Mouse (Mus musculus) embryo, embryonic 10.5 days (tissue): Measurements from ENCODE around the gene Myo5c.

Experiments used
- DNase-seq: peaks from one replicate; pipeline ENCODE4 v3.0.0-alpha.2; 2015; ENCODE audit warnings: low spot score

Gene Myo5c

DNA sequence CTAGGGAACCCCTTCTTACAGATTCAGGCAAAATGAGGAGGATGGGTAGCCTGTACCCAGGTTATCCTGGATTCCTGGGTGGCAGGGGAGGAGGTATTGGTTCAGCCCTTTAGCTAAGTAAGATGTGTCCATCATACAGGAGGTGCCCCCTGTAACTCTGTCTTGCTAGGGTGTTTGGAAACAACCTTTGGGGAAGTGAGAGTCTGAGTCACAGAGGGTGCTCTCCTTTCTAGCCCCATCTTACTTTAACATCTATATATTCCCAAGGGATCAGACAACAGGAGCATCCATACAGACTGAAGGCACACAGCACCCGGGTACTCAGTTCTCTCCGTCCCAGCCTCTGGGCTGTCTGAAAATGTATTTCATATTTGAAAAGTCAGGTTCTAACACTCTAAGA lies 50.4 kb downstream of the Myo5c start:
- DNase-seq = no peak

DNA sequence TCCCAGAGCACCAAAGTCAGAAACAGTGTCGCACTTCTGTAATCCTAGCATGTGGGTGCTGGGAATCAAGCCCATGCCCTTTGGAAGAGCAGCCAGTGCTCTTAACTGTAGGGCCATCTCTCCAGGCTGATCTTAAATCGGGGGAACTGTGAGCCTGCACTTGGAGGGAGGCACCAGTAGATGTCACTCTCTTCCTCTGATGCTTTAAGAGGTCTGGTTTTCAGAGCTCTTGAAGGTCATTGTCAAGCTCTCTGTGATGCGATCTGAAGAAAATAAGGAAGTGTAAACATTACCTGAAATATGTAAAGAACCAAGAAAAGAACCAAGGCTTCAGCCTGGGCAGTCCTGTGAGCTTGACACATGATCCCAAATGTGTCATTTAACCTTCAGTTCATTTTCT lies 51.0 kb downstream of the Myo5c start:
- peak; percentile 83 for DNase-seq

DNA sequence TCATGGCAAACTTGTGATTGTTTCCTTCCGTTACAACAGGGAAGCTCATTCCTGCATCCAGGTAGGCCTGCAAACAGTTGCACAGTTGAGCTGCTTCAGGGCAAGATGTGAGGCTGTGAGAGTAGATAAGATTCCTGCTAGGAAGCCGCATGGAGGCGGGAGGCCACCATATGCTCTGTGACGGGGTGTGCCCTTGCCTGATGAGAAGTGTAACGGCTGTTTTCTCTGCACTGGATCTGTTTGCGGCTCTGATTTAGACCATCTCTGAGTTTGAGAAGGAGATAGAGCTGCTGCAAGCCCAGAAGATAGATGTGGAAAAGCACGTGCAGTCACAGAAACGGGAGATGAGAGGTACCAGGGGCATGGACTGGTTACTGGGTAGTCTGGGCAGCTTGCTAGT lies 51.8 kb downstream of the Myo5c start:
- no peak for DNase-seq

DNA sequence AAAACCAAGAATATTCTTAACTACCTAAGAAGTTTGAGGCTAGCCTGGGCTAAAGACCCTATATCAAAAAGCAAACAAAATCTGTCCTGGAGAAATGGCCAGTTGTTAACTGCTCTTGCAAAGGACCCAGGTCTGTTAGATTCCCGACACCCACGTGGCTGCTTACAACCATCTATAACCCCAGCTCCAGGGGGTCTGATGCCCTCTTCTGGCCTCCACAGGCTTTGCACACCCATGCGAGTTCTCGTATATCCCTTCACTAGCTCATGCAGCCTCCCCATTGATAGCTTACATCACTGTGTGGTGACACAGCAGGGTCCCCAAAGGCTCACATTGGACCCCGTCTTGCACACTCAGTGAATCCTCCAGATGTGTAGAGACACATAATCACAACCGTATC lies 53.5 kb downstream of the Myo5c start:
- no peak for DNase-seq

DNA sequence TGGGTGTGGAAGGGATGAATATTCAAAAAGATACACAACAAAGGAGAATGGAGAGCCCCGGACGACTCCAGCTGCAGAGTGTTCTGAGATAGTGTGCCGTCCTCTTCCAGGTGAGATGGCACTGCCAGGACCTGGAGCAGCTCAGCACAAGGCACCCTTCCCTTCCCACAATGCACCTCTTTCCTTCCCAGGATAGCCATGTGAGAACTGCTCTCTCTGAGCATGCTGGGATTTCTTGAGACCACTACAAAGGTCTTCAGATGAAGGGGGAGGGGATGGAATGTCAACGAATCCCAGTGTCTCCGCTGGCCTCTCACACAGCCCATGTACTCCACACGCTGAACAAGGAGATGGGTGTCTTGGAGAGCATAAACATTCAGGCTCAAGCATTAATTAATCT lies 55.8 kb downstream of the Myo5c start:
- DNase-seq = no peak

DNA sequence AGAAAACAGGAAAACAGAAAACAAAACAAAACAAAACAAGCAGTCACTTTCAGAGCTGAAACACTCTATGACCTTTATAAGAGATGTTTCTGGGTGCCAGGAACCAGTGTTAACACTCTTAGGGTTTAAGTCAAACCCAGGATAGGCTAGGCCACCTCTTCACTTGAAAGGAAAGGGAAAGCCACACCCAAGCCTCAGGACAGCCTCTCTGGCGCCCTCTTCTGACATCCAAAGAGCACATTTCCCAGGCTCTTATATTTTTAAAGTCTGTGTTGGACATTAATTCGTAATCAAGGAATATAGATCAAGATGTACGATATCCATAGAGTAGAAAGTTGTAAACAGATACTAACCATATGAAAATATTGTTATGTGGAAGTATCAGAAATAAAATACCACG lies 57.7 kb downstream of the Myo5c start:
- peak; percentile 39 for DNase-seq

DNA sequence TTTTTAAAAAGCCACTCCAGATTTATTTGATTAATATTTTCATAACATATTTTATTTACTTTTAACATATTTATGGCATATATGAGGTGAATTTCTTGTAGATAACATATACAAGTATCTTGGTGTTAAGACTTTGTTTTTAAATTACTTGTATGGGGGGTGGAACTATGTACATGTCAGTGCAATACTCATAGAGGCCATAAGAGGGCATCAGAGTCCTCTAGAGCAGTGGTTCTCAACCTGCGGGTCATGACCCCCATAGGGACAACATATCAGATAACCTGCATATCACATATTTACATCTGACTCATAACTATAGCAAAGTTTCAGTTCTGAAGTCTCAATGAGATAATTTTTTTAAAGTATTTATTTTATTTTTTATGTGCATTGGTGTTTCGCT lies 67.5 kb downstream of the Myo5c start:
- no peak for DNase-seq

DNA sequence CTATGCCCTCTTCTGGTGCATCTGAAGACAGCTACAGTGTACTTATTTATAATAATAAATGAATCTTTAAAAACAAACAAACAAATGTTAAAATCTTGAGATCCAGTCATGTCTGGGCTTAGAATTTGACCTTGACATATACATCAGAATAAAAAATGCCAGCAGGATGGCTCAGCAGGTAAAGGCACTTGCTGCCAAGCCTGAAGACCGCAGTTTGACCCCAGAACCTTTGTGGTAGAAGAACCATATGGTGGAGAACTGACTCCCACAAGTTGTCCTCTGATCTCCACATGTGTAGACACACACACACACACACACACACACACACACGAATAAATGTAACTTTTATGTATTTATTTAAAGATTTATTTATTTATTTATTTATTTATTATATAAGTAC lies 71.2 kb downstream of the Myo5c start:
- no peak for DNase-seq

DNA sequence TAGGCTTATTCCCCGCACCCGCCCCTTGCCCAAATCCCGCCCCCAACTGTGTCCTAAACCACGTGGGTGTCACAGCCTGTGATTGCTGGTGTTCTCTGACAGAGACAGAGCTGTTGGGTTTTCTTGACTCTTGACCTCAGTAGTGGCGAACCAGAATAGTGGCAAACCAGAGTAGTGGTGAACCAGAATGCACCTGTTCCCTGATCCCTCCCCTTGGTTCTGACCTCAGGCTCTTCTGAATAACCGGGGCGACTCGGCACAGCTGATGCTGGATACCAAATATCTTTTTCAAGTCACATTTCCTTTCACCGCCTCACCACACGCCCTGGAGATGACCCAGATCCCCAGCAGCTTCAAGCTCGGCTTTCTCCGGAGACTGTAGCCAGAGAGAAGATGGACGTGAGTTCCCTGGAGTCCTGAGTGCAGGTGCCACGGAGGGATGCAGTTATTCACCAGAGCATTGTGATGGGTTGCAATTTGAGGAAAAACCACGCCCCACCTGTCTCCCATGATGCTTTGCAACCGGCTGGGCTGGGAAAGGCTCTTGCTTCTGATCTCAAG lies 72.0 kb downstream of the Myo5c start:
- DNase-seq = peak; percentile 26

DNA sequence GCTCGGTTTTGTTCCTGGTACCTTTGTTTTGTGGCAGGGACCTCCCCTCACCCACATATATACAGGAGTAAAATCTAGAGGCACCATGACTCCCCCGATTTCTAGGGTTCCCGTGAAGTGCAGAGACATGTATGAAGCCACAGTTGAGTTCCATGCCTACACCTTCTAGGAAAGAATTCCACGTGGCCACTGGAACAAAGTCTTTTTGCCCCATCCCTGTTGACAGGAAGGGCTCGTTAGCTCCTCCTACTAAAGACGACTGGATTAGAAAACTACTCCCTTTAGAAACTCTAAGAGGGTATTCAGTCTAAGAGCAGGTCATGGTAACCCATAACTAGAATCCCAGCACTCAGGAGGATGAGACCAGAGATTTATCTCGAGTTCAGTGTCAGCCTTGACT lies 72.5 kb downstream of the Myo5c start:
- no peak for DNase-seq

DNA sequence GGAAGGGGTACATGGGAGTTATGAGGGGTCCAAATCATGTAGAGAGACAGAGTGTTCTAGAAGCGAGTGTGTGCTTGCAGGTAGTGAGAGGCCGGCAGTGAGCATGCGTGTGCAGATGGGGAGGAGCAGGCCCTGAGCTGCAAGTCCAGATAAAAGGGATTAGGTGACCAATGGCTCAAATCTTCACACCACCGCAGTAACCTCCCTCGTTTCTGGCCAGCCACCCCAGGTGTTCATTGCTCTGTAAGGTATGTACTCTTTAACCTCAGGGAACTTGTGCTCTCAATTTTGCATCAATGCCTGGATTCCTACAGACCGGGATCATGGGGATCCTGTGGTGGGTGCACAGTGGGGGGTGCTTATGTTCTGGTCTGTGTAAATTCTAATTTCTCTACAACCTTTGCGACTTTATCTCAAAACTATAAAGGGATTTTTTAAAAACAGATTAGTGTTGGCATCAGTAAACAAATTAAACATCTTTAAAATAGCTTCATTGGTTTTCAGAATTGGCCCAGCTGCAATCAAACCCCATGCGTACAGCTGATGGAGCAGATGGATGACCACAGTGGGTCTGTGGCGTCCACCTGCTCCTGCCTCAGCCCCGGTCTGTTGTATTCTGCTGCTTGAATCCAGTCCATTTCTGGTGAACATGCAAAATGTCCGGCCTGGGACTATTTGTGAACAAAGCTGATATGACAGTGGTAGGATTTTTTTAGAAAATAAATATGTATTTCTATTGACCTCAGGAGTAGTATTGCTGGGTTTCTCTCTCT lies 74.5 kb downstream of the Myo5c start, which contains the start of gene Gnb5:
Gene Gnb5 (plus strand): TSS at position 163 of the 773 bp plus-strand sequence.
- no peak for DNase-seq

DNA sequence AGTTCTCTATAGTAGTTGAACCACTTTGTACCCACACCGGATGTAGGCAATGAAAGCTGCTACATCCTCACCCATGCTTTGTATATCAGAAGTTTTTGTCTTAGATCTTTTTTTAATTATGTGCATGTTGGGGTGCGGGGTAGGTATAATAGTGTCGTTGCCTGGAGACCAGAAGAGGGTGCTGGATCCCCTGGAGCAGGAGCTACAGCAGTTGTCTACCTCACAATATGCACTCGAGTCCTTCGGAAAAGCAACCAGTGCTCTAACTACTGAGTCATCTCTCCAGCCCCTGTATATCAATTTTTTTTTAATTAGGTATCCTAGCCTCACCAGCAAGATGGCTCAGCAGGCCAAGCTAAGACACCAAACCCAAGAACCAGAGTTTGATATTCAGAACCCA lies 75.2 kb downstream of the Myo5c start:
- DNase-seq = no peak

DNA sequence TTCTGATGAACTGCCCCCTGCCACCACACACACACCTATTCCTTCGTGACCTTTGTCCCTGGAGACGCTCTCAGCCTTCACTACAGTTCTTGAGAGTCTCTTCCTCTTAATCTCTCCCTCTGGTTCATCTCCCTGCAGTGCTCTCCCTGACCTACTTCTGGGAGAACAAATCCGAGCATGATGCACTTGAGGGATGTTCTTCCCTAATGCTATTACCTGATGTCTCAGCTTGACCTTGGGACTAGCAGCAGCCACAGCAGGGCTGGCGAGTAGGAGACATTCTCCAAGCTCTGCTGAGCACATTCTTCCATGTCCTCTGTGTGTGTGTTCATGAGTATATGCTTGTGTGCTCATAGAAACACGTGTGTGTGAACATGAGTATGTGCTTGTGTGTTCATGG lies 76.8 kb downstream of the Myo5c start:
- DNase-seq = no peak

DNA sequence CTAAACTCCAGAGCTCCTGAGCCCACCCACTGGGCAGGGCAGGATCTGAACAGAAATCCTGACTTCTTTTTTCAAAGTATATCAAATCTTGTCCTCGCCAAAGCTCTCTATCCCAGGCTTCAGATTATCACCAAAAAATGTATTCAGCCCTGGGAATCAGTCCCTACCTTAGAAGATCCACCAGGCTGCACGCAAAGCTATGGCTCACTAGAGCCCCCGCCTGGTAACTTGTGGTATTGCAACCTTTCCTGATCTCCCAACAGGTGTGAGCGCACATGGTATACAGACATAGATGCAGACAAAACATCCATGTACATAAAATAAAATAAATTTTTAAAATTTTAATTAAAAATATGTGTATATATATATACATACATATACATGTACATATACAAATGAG lies 80.2 kb downstream of the Myo5c start:
- DNase-seq = peak; percentile 91

DNA sequence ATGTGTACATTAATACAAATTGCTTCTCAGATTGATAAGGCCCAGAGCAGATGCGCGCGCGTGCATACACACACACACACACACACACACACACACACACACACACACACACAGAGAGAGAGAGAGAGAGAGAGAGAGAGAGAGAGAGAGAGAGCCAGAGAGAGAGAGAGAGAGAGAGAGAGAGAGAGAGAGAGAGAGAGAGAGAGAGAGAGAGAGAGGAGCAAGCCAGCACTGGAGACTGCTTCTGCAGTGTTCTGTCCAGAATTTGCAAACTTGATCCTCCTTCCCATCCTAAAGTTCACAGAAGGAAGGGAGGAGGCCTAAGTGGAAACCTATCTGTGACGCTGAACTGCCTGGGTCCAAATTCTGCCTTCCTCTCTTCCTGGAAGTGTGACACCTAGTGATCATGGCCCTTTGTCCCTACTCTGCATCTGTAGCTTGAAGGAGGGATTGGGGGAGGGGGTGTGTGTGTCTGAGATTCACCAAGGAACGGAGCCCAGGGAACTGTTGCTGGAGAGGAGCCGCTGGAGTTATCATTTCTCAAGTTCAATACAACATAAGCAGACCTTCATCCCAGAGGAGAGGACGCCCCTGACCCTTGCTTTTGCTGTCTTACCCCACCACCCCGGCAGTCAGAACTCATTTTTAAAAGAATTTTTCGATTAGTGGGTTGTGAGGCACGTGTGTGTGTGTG lies 81.5 kb downstream of the Myo5c start:
- peak; percentile 60 for DNase-seq

DNA sequence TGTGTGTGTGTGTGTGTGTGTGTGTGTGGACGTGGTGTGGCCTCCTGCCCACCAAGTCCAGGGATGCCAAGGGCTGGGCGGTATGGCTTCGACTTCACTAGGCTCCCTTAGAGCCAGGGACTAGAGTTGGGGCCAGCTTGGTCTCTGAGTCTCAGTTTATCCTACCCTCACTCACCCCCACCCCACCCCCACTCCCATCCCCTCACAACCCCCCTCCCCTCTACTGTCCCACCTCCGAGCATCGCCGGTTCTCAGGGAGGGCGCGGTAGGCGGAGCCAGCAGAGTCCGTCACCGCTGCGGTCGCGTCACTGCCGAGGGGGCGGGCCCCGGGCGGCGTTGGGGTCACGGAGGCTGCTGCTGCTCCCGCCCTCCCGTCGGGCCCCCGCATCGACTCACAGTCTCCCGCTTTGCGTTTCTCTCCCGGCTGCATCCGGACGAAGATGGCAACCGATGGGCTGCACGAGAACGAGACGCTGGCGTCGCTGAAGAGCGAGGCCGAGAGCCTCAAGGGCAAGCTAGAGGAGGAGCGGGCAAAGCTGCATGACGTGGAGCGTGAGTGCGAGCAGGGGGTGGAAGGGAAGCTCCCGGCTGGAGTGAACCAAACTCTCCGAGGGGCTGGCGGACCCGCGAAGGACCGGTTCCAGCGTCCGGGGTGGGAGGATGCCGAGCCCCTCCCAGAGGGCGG lies 82.2 kb downstream of the Myo5c start:
- peak; percentile 82 for DNase-seq

DNA sequence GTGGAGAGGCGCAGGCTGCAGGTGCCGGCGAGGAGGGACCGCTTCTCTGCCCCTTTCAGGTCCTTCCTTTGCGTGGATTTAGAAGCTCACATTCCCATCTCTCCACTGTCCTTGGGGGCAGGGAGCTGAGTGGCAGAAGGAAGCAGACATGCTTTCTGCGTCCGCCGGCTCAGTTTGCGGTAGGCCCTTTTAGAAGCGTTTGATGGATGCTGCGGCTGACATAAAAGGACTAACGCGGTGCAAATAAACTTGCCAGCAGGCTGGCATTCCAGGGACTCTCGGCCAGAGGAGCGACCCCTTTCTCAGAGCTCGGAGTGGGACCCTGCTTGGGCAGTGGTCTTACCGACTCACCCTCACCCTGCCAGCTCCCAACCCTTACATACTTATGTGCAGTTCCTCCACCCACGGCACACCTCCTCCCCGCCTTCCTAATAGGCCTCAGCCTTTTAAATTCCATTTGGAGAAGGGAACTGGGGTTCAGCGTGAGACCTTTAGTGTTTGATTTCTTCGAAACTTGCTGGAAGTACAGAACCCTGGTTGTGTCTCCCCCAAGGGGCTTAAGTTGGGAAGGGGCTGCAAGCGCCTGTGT lies 82.8 kb downstream of the Myo5c start:
- DNase-seq = peak; percentile 45

DNA sequence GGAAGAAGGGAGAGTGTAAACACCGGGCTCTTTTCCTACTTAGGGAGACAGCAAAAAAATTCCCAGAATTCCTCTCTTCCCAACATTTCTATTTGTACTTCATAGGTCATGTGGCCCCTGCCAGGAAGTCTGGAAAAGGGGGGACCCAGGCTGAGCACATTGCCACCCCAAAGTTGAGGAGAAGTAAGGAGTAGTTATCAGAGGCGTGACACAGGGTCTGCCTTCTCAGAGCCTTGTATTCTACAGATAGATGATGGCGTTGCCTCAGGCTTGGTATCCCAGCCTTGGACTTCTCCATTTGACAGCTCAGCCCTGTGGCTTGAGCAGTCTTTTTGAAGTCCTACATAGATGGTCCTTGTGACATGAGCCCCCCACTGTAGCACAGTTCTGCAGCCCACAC lies 83.4 kb downstream of the Myo5c start:
- DNase-seq = no peak

DNA sequence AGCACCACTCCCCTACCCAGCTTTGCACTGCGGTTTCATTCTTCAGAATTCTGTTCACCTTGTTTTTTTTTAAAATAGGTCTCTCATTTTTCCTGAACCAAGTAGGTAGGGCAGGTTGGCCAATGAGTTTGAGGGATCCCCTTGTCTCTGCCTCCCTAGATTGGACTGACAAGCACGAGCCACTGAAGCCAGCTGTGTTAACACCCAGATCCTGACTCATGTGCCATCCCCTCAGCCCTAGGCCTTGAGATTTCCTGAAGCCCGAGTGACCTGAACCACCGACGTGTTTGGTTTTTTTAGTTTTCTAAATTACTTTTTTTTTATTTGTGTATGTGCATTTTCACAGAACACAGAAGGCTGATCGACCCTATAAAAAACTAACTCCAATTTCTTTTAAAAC lies 85.0 kb downstream of the Myo5c start:
- DNase-seq = no peak

DNA sequence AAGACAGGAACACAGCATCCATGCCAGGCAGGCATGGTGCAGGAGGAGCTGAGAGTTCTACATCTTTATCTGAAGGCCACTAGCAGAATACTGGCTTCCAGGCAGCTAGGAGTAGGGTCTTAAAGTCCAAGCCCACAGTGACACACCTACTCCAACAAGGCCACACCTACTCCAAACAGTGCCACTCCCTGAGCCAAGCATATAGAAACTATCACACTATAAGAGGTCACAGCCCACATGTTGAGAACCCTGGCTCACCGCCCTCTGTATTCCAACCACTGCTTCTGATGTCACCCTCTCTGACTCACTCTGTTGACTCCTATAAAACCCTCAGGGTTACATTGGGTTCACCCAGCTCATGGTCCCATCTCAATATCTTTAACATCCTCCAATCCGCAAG lies 86.4 kb downstream of the Myo5c start:
- no peak for DNase-seq

DNA sequence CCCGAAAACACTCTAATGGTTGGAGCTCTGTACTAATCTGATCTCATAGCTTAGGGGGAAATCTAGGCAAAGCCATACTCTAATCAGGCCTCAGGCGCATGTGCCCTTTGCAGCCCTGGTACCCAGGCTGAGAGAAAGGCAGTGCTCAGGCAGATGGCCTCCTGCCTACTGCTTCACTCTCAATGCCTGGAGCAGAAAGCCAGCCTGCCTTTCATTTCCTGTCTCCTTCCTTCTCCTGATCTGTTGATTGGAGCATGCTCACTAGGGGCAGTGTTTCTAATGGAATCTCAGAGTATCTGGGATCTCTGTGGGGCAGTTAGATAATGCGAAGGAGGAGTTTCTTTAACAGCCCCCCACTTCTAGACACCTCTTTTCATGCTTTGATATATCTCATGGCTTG lies 87.5 kb downstream of the Myo5c start:
- peak; percentile 23 for DNase-seq

DNA sequence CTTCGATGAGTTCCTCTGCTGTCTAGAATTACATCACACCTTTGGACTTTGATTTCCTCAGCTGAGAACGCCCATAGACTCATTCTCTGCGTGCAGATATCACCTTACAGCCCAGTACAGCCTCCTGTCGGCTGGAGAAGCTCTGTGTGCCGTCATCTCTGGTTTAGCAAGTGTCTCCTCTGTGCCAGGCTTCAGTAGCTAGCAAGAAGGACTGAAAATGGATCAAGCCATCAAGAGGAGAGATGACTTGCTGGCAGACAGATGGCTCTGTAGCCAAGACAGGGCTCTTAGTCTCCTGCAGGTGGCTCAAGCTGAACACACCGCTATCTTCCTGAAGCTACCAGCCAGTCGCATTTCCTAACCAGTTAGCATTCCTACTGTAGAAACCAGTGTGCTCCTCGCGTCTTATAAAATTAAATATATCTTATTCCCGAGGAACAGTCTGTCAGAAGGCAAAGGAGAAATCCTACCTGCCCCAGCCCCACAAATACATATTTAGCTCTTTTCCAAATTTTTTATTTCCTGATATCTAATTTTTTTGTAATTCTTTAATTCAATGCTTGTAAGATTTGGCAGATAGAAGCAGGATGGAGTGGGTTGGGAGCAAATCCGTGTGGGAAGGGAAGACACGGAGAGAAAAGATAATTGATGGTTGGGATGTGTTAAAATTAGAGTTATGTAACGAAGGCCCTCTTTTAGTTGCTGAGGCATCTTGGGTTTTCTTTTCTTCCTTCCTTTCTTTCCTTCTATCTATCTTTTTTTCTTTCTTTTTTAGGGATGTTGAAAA lies 90.5 kb downstream of the Myo5c start:
- DNase-seq = no peak
